Comparison of ENCODE assay signal across 19 mouse cellular contexts in the genomic region with DNA sequence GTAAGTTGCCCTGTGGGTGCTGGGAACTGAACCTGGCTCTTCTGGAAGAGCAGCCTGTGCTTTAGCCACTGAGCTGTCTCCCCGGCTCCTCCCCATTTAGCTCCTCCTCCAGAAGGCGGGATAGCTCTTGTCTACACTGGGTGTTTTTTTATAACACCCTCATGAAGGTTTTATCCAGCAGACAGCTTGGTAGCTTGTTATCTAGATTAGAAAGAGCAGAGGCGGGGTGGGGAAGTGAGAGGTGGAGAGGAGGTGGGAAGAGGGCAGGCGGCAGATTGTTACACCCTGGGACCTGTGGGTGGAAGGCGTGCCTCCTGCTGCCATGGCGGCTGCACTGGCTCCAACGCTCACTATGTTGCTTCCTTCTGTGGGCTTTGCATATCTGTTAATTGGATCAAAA. TPM values are rescaled to one million over a fixed set of nuclear protein-coding genes. Genes with fewer than 3 reads are reported as not detected.
DNase-seq lines count a peak whose midpoint lies in the region; ATAC-seq and TF ChIP-seq lines count a peak whose summit lies in the region.
"Had no signal": no experiment of that assay in that cellular context is flagged by ENCODE, and none has a peak within 500 bp of the region (broad histone marks: within the 10 kb centered on the region; RNA-seq: fewer than 3 reads in every experiment).

No protein-coding gene starts in this region.

- H3K36me3 ChIP-seq in G1E (replicated peaks): peaks cover 90% of the 10 kb centered on the region
- H3K36me3 ChIP-seq in liver, embryonic 11.5 days (ENCODE audit: control insufficient read depth, insufficient read depth, low read length): peaks cover 11% of the 10 kb centered on the region
- H3K36me3 ChIP-seq in kidney, adult 2 months (ENCODE audit: control insufficient read depth, insufficient read depth, low read length): peaks cover 6% of the 10 kb centered on the region
- H3K36me3 ChIP-seq: neural tube, embryonic 13.5 days had no signal

- no peak for TF ChIP-seq POLR2A in kidney, adult 2 months (IDR thresholded peaks at IDR 0.05; ENCODE audit: low read depth, low read length)

- H3K27ac ChIP-seq in liver, embryonic 11.5 days (ENCODE audit: low read depth, low read length): peak overlapping the region; percentile 22; the same call in 1 of the 2 replicates
- no peak overlapping the region for H3K27ac ChIP-seq in kidney, adult 2 months (ENCODE audit: insufficient read depth, low read depth, low read length)
- H3K27ac ChIP-seq: embryonic facial prominence, embryonic 15.5 days; hindbrain, embryonic 14.5 days; limb, embryonic 13.5 days; neural tube, embryonic 13.5 days had no signal

- no peaks in the 10 kb centered on the region for H3K27me3 ChIP-seq in G1E (ENCODE audit: insufficient read depth, low read length)
- H3K27me3 ChIP-seq in liver, embryonic 11.5 days (replicated peaks; ENCODE audit: control insufficient read depth, insufficient read depth, low read length): no peaks in the 10 kb centered on the region
- H3K27me3 ChIP-seq in kidney, adult 2 months (replicated peaks; ENCODE audit: control insufficient read depth, insufficient read depth, low read length): no peaks in the 10 kb centered on the region
- H3K27me3 ChIP-seq: embryonic facial prominence, embryonic 15.5 days; limb, embryonic 13.5 days; neural tube, embryonic 13.5 days; Patski had no signal

- 60% methylated on average over 7 of the region's 7 CpGs for WGBS in liver, embryonic 11.5 days
- WGBS in kidney, adult 2 months: 91% methylated on average over 7 of the region's 7 CpGs

- no peak overlapping the region for H3K9ac ChIP-seq in liver, embryonic 11.5 days (ENCODE audit: low read depth, low read length)
- H3K9ac ChIP-seq: embryonic facial prominence, embryonic 15.5 days; forebrain, postnatal 0 days; hindbrain, embryonic 14.5 days; limb, embryonic 13.5 days; neural tube, embryonic 13.5 days had no signal

- DNase-seq in G1E (ENCODE audit: low spot score) (peak; percentile 66), ZHBTc4 (ENCODE audit: low read depth, low spot score) (peak; percentile 26)
- peak; percentile 41 for DNase-seq in cerebellum, adult 9-11 months
- DNase-seq in liver, embryonic 11.5 days (ENCODE audit: low spot score): no peak
- no peak for DNase-seq in kidney, adult 2 months
- DNase-seq in urinary bladder, postnatal 10 days (ENCODE audit: low spot score): no peak
- no peak for DNase-seq in adrenal gland, postnatal 36 days
- DNase-seq: adrenal gland, adult 2 months; forebrain, postnatal 0 days; kidney, adult 11 months; lung, postnatal 4 days; thymus, postnatal 4 days had no signal

- no peak overlapping the region for H3K4me2 ChIP-seq in liver, embryonic 11.5 days
- H3K4me2 ChIP-seq: embryonic facial prominence, embryonic 15.5 days; hindbrain, embryonic 14.5 days; limb, embryonic 13.5 days; neural tube, embryonic 13.5 days had no signal

- ATAC-seq in G1E (ENCODE audit: extremely low read depth, insufficient number of reproducible peaks, low FRiP score, poor library complexity, severe bottlenecking): peak; percentile 71
- ATAC-seq in liver, embryonic 11.5 days (replicated peaks; ENCODE audit: low FRiP score): peak; percentile 86
- ATAC-seq: CD4-positive, CD25-positive, alpha-beta regulatory T cell, adult 4 months; forebrain, postnatal 0 days; midbrain, embryonic 16.5 days; Patski had no signal

- no peak overlapping the region; the same call in 1 of the 2 replicates for H3K4me3 ChIP-seq in G1E (ENCODE audit: low read depth, low read length)
- no peak overlapping the region for H3K4me3 ChIP-seq in liver, embryonic 11.5 days (ENCODE audit: low read depth, low read length)
- H3K4me3 ChIP-seq in kidney, adult 2 months (ENCODE audit: insufficient read depth, low read depth, low read length): no peak overlapping the region
- H3K4me3 ChIP-seq: embryonic facial prominence, embryonic 15.5 days; limb, embryonic 13.5 days; neural tube, embryonic 13.5 days had no signal

- H3K9me3 ChIP-seq in G1E (replicated peaks): no peaks in the 10 kb centered on the region
- H3K9me3 ChIP-seq in liver, embryonic 11.5 days (ENCODE audit: control insufficient read depth, low read length): no peaks in the 10 kb centered on the region
- H3K9me3 ChIP-seq: embryonic facial prominence, embryonic 15.5 days; limb, embryonic 13.5 days; neural tube, embryonic 13.5 days had no signal

- peaks cover 52% of the 10 kb centered on the region for H3K4me1 ChIP-seq in G1E (ENCODE audit: insufficient read depth, low read depth, low read length)
- H3K4me1 ChIP-seq in liver, embryonic 11.5 days (replicated peaks; ENCODE audit: control insufficient read depth, insufficient read depth, low read length): peaks cover 11% of the 10 kb centered on the region
- H3K4me1 ChIP-seq in kidney, adult 2 months (ENCODE audit: control insufficient read depth, insufficient read depth, low read length): no peaks in the 10 kb centered on the region

- TF ChIP-seq CTCF in G1E (IDR thresholded peaks at IDR 0.05; ENCODE audit: low read depth, low read length): no peak
- TF ChIP-seq CTCF in kidney, adult 2 months (conservative IDR thresholded peaks at IDR 0.05; ENCODE audit: insufficient read depth, insufficient read length, low read depth, low read length): no peak

RNA-seq across cellular contexts. Expression of a gene that starts 39.8 kb away (rescaled TPM):
- total RNA-seq in G1E (2014; fragmentation: Nextera tagmentation) (54.7 and 66.4 TPM in 2 replicates), G1E (2017) (39.7 and 46.3 TPM in 2 replicates)
- polyA plus RNA-seq in G1E (2012): 2.3 and 3.5 TPM in 2 replicates
- 7.6 and 8.0 TPM in 2 replicates for polyA plus RNA-seq in liver, embryonic 11.5 days (2014; fragmentation: Nextera tagmentation; extraction: Ambion mirVana)
- polyA plus RNA-seq in kidney, adult 2 months (2012; rRNA removed): 15.0 and 18.5 TPM in 2 replicates
- total RNA-seq in adrenal gland, postnatal 36 days (2021): 10 to 100 TPM; 37.3 to 40.3 TPM

RNA-seq across cellular contexts. Expression of a gene that starts 58.4 kb away (rescaled TPM):
- 12.4 and 16.6 TPM in 2 replicates for total RNA-seq in G1E (2014; fragmentation: Nextera tagmentation)
- 8.9 and 15.3 TPM in 2 replicates for total RNA-seq in G1E (2017)
- 14.4 and 15.9 TPM in 2 replicates for polyA plus RNA-seq in G1E (2012)
- 13.2 and 14.2 TPM in 2 replicates for polyA plus RNA-seq in liver, embryonic 11.5 days (2014; fragmentation: Nextera tagmentation; extraction: Ambion mirVana)
- polyA plus RNA-seq in kidney, adult 2 months (2012; rRNA removed): 14.1 TPM in 2 replicates
- 10 to 100 TPM; 16.6 to 17.3 TPM for total RNA-seq in adrenal gland, postnatal 36 days (2021)

Comparison
In these comparisons a context has a peak if more than half of its experiments do, and no peak if none do; other contexts are left out.
1. DNase-seq: peak in G1E (single experiment), ZHBTc4 (single experiment) and cerebellum, adult 9-11 months (single experiment); none in liver, embryonic 11.5 days (single experiment), kidney, adult 2 months (single experiment), urinary bladder, postnatal 10 days (single experiment) and adrenal gland, postnatal 36 days (0 of 2).